ENCODE assay signal across 12 mouse cellular contexts in genomic region chr13:113811910-113812592, GRCm38 (mm10). TPM values are rescaled to one million over a fixed set of nuclear protein-coding genes. Genes with fewer than 3 reads are reported as not detected.
DNase-seq lines count a peak whose midpoint lies in the region; ATAC-seq and TF ChIP-seq lines count a peak whose summit lies in the region.
"Had no signal": no experiment of that assay in that cellular context is flagged by ENCODE, and none has a peak within 500 bp of the region (broad histone marks: within the 10 kb centered on the region; RNA-seq: fewer than 3 reads in every experiment).

No protein-coding gene starts in this region.

- H3K4me1 ChIP-seq in liver, postnatal 0 days (ENCODE audit: insufficient read depth): peaks cover 25% of the 10 kb centered on the region
- peaks cover 25% of the 10 kb centered on the region for H3K4me1 ChIP-seq in limb, embryonic 14.5 days (ENCODE audit: control insufficient read depth, insufficient read depth, low read length)

- no peak for TF ChIP-seq POLR2A in limb, embryonic 14.5 days (IDR thresholded peaks at IDR 0.05; ENCODE audit: borderline replicate concordance, extremely low read depth, insufficient read depth, insufficient read length)

- H3K36me3 ChIP-seq in liver, postnatal 0 days (replicated peaks; ENCODE audit: insufficient read depth, low read length): no peaks in the 10 kb centered on the region
- no peaks in the 10 kb centered on the region for H3K36me3 ChIP-seq in limb, embryonic 14.5 days (ENCODE audit: control insufficient read depth, insufficient read depth, low read length)
- H3K36me3 ChIP-seq: liver, embryonic 15.5 days had no signal

- DNase-seq in heart, adult 9 months (ENCODE audit: low spot score in 2 of 2): peak; percentile 13 to 16
- DNase-seq in heart, postnatal 4 days: no peak
- no peak for DNase-seq in liver, postnatal 0 days
- no peak for DNase-seq in liver
- peak; percentile 38 for DNase-seq in embryo, embryonic 11.5 days (ENCODE audit: low read depth, low spot score)
- no peak for DNase-seq in limb, embryonic 14.5 days (ENCODE audit: low spot score)
- DNase-seq in frontal cortex, adult 2 months (ENCODE audit: extremely low spot score in 1 of 2, low spot score in 1 of 2): no peak
- no peak for DNase-seq in lung, adult 18-20 months
- DNase-seq: cerebellum, postnatal 14 days; gastrocnemius, postnatal 36 days; right cerebral cortex, adult 18-20 months had no signal

- H3K9me3 ChIP-seq in liver, postnatal 0 days (ENCODE audit: low read length): no peaks in the 10 kb centered on the region
- no peaks in the 10 kb centered on the region for H3K9me3 ChIP-seq in limb, embryonic 14.5 days (ENCODE audit: control insufficient read depth, low read length)
- H3K9me3 ChIP-seq: liver, embryonic 15.5 days had no signal

- no peak for TF ChIP-seq EP300 in liver, postnatal 0 days (IDR thresholded peaks at IDR 0.05; ENCODE audit: low read depth)

- H3K27me3 ChIP-seq in liver, postnatal 0 days (ENCODE audit: insufficient read depth, low read length): no peaks in the 10 kb centered on the region
- H3K27me3 ChIP-seq in limb, embryonic 14.5 days (ENCODE audit: control insufficient read depth, insufficient read depth, low read length): no peaks in the 10 kb centered on the region
- H3K27me3 ChIP-seq: liver, embryonic 15.5 days had no signal

- H3K4me3 ChIP-seq in liver, postnatal 0 days (ENCODE audit: low read depth, low read length): no peak overlapping the region
- H3K4me3 ChIP-seq in limb, embryonic 14.5 days (replicated peaks; ENCODE audit: low read length): no peak overlapping the region
- H3K4me3 ChIP-seq: liver, embryonic 15.5 days had no signal

- TF ChIP-seq CTCF in liver, postnatal 0 days (IDR thresholded peaks at IDR 0.05; ENCODE audit: low read depth): no peak

- ATAC-seq in liver, postnatal 0 days: no peak
- ATAC-seq in limb, embryonic 14.5 days (ENCODE audit: low FRiP score, low read depth): no peak

- 54% methylated on average over 9 of the region's 9 CpGs for WGBS in liver, postnatal 0 days (ENCODE audit: insufficient replicate concordance)
- WGBS in limb, embryonic 14.5 days: 39% methylated on average over 9 of the region's 9 CpGs

- peak overlapping the region; percentile 11; the same call in 1 of the 2 replicates for H3K27ac ChIP-seq in liver, postnatal 0 days (ENCODE audit: low read depth)
- H3K27ac ChIP-seq in limb, embryonic 14.5 days (replicated peaks; ENCODE audit: low read depth, low read length): 0 out of 2 replicates have a peak overlapping the region, but pooled peaks have one; percentile 33
- H3K27ac ChIP-seq: liver, embryonic 15.5 days had no signal

- no peak overlapping the region for H3K9ac ChIP-seq in liver, postnatal 0 days (replicated peaks)
- H3K9ac ChIP-seq in limb, embryonic 14.5 days (ENCODE audit: low read depth, low read length, severe bottlenecking): no peak overlapping the region
- H3K9ac ChIP-seq: liver, embryonic 15.5 days had no signal

- no peak overlapping the region for H3K4me2 ChIP-seq in liver, postnatal 0 days (ENCODE audit: low read depth, low read length)
- no peak overlapping the region for H3K4me2 ChIP-seq in limb, embryonic 14.5 days (replicated peaks; ENCODE audit: low read depth, low read length, severe bottlenecking)
- H3K4me2 ChIP-seq: liver, embryonic 15.5 days had no signal

RNA-seq across cellular contexts. Expression of gene Arl15, which starts 17.7 kb away (rescaled TPM):
- 10 to 100 TPM; 17.7 to 19.8 TPM for total RNA-seq in heart, postnatal 4 days (2021)
- polyA plus RNA-seq in liver, postnatal 0 days (2015; fragmentation: Nextera tagmentation; extraction: Ambion mirVana): 1.5 and 1.6 TPM in 2 replicates
- 9.9 and 10.1 TPM in 2 replicates for polyA plus RNA-seq in limb, embryonic 14.5 days (2012; rRNA removed)
- polyA plus RNA-seq in limb, embryonic 14.5 days (2014; fragmentation: Nextera tagmentation; extraction: Ambion mirVana): 10.7 and 11.9 TPM in 2 replicates
- polyA plus RNA-seq in frontal cortex, adult 2 months (2012; rRNA removed): 17.3 and 18.0 TPM in 2 replicates

Comparison
In these comparisons a context has a peak if more than half of its experiments do, and no peak if none do; other contexts are left out.
1. DNase-seq: peak in heart, adult 9 months (2 of 2) and embryo, embryonic 11.5 days (single experiment); none in heart, postnatal 4 days (single experiment), liver, postnatal 0 days (single experiment), liver (single experiment), limb, embryonic 14.5 days (single experiment), frontal cortex, adult 2 months (0 of 2) and lung, adult 18-20 months (0 of 2).